Mouse (Mus musculus): ENCODE data around the gene Arhgap4. TPM values are rescaled to one million over a fixed set of nuclear protein-coding genes. Genes with fewer than 3 reads are reported as not detected.

Arhgap4 gene
- polyA plus RNA-seq, 1 experiment from 2014 or later: 2.5 TPM

GRCm38 (mm10) chrX:73854326-73855086, 67.2 kb downstream of the Arhgap4 start:
- 81% methylated on average over 9 of the region's 9 CpGs for WGBS

More at GRCm38 (mm10) chrX:73854326-73855086, 67.2 kb downstream of the Arhgap4 start:
- no peak overlapping the region for H3K4me2 ChIP-seq (replicated peaks; ENCODE audit: low read depth)
- no peak overlapping the region for H3K9ac ChIP-seq (ENCODE audit: low read depth, low read length)
- H3K27me3 ChIP-seq (replicated peaks; ENCODE audit: control insufficient read depth, insufficient read depth, low read length): no peaks in the 10 kb centered on the region
- H3K4me1 ChIP-seq (replicated peaks; ENCODE audit: control insufficient read depth, insufficient read depth, low read length): no peaks in the 10 kb centered on the region
- TF ChIP-seq CTCF (IDR thresholded peaks at IDR 0.05; ENCODE audit: low read depth): no peak
- H3K4me3 ChIP-seq (ENCODE audit: low read depth, low read length): no peak overlapping the region
- H3K36me3 ChIP-seq (ENCODE audit: control insufficient read depth, insufficient read depth): no peaks in the 10 kb centered on the region
- ATAC-seq: no peak
- no peaks in the 10 kb centered on the region for H3K9me3 ChIP-seq (ENCODE audit: control insufficient read depth)
- H3K27ac ChIP-seq (ENCODE audit: low read depth, low read length): no peak overlapping the region

Other genes with a start within 250 kb of the Arhgap4 start
- gene Slc6a8, start 248.7 kb downstream of the Arhgap4 start, polyA plus RNA-seq (2015; fragmentation: Nextera tagmentation; extraction: Ambion mirVana): 46.8 and 50.9 TPM in 2 replicates
- gene Bcap31, start 205.7 kb downstream of the Arhgap4 start, polyA plus RNA-seq (2015; fragmentation: Nextera tagmentation; extraction: Ambion mirVana): 380 and 382 TPM in 2 replicates
- 46.5 and 51.3 TPM in 2 replicates for gene Abcd1, start 205.3 kb downstream of the Arhgap4 start, polyA plus RNA-seq (2015; fragmentation: Nextera tagmentation; extraction: Ambion mirVana)
- 0.22 and 0.27 TPM in 2 replicates for gene Plxnb3, start 164.8 kb downstream of the Arhgap4 start, polyA plus RNA-seq (2015; fragmentation: Nextera tagmentation; extraction: Ambion mirVana)
- 0.90 and 1.3 TPM in 2 replicates for gene Srpk3, start 147.5 kb downstream of the Arhgap4 start, polyA plus RNA-seq (2015; fragmentation: Nextera tagmentation; extraction: Ambion mirVana)
- 142 and 145 TPM in 2 replicates for gene Idh3g, start 135.0 kb downstream of the Arhgap4 start, polyA plus RNA-seq (2015; fragmentation: Nextera tagmentation; extraction: Ambion mirVana)
- gene Ssr4, start 134.8 kb downstream of the Arhgap4 start, polyA plus RNA-seq (2015; fragmentation: Nextera tagmentation; extraction: Ambion mirVana): 299 and 323 TPM in 2 replicates
- 0.12 and 0.22 TPM in 2 replicates for gene Pdzd4, start 96.9 kb downstream of the Arhgap4 start, polyA plus RNA-seq (2015; fragmentation: Nextera tagmentation; extraction: Ambion mirVana)
- 0.12 TPM in 1 of 2 replicates, not detected in the other for gene Avpr2, start 29.8 kb downstream of the Arhgap4 start, polyA plus RNA-seq (2015; fragmentation: Nextera tagmentation; extraction: Ambion mirVana)
- gene L1cam, start 25.8 kb downstream of the Arhgap4 start, polyA plus RNA-seq (2015; fragmentation: Nextera tagmentation; extraction: Ambion mirVana): 3.1 and 3.2 TPM in 2 replicates
- 76.6 and 76.7 TPM in 2 replicates for gene Naa10, start 74 bp upstream of the Arhgap4 start, polyA plus RNA-seq (2015; fragmentation: Nextera tagmentation; extraction: Ambion mirVana)
- gene Renbp, start 9.0 kb upstream of the Arhgap4 start, polyA plus RNA-seq (2015; fragmentation: Nextera tagmentation; extraction: Ambion mirVana): 788 and 922 TPM in 2 replicates
- gene Hcfc1, start 44.5 kb upstream of the Arhgap4 start, polyA plus RNA-seq (2015; fragmentation: Nextera tagmentation; extraction: Ambion mirVana): 19.0 and 22.6 TPM in 2 replicates
- gene Irak1, start 102.0 kb upstream of the Arhgap4 start, polyA plus RNA-seq (2015; fragmentation: Nextera tagmentation; extraction: Ambion mirVana): 21.6 and 22.7 TPM in 2 replicates
- gene Opn1mw, start 205.6 kb upstream of the Arhgap4 start, polyA plus RNA-seq (2015; fragmentation: Nextera tagmentation; extraction: Ambion mirVana): not detected in 2 replicates
- gene Mecp2, start 213.5 kb upstream of the Arhgap4 start, polyA plus RNA-seq (2015; fragmentation: Nextera tagmentation; extraction: Ambion mirVana): 7.9 and 8.5 TPM in 2 replicates
- not detected in 2 replicates for gene Tex28, start 246.0 kb upstream of the Arhgap4 start, polyA plus RNA-seq (2015; fragmentation: Nextera tagmentation; extraction: Ambion mirVana)